Mouse (Mus musculus) activated CD4-positive, CD25-positive, alpha-beta regulatory T cell, adult 4 months (primary cell): ENCODE data around the gene Trim26. TPM values are rescaled to one million over a fixed set of nuclear protein-coding genes. Genes with fewer than 3 reads are reported as not detected.
"Not testable (repeated sequence)": the region's sequence is repeated elsewhere in the genome, so short reads cannot be mapped to it uniquely, and the experiment has no call there.

Experiments
- ATAC-seq: one replicate; pipeline ENCODE4 v1.8.0; 2017
- polyA plus RNA-seq, 2 experiments: library from polyadenylated mRNA; unstranded; fragments of 100-300 nt; shearing (Covaris generic); gene quantifications; one replicate each; pipeline ENCODE4 v1.2.1; 2017

Trim26 gene
- 10 to 100 TPM; 42.4 to 71.8 TPM for polyA plus RNA-seq

DNA sequence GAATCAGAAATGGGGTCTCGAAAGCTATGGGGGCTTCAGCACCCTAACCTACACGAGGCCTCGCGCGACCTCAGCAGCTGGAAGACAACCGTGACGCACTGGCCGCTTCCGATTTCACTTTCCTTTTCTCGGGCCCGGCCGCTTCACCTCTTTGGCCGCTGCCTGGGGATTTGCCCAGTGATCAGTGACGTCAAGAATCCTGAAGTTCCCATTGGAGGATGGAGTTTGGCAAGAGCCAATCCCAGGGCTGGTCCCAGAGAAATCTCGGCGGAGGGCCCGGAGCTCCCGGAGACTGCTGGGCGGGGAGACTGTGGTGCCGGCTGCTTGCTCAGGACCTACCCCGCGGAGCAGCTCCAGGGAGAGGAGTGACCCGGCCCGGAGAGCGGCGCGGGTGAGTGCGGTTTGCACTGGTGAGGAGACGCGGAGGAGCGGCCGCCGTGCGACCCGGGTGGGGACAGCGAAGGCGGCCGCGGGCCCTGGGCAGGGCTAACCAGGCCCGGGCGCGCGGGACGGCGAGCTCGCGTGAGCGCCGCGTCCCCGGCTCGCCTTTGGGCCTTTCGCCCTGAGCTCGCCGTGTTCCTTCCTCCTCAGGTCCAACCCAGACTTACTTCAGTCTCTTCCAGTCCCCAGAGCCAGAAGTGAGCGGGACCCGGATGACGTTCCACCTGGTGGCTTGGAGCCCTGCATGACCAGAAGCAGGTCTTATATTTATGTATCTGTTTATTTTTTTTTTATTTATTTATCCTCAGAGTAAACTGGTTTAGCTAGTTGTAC lies at the start of gene Trim26:
Trim26 (plus strand) TSS at position 261 of the 774 bp plus-strand sequence.
- ATAC-seq: peak; percentile 94

DNA sequence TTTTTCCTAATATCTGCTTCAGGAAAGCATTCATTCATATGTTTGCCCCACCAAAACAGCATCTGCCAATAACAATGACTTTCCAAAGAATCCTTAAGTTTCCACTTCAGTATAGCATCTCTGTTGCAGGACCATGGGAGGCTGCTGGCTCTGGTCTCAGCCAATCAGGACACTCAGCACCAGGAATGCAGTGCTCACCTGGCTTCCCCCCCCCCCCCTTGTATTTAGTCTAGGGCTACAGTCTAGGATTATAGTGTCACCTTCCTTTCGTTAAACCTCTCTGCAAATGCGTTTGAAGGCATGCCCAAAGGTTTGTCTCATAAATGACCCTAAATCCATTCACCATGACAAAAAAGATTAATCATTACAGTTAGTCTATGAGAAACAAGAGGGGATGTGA lies 48.6 kb upstream of the Trim26 start:
- no peak for ATAC-seq

GRCm38 (mm10) chr17:36788801-36789200 lies 48.1 kb upstream of the Trim26 start:
- peak; percentile 36 for ATAC-seq

DNA sequence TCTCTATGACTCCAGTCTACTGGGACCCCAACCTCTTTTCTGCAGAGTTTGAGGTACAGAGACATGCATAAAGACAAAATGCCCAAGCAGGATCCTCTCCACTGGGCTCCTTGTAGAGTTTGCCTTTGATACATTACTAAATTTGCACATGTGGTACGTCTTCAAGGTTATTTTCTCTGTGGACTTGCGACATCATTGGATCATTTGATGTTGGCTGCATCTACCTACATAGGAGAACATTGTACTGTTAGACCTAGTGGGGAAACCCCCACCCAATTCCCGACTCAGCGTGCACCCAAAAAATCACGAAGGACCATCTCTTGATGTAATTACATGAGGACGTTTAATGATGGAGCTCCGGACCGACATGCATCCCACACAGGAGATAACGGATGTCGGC lies 37.4 kb upstream of the Trim26 start:
- ATAC-seq: no peak

- ATAC-seq: not testable (repeated sequence)
These were observed 36.9 kb upstream of the Trim26 start for GRCm38 (mm10) chr17:36799921-36800462.

DNA sequence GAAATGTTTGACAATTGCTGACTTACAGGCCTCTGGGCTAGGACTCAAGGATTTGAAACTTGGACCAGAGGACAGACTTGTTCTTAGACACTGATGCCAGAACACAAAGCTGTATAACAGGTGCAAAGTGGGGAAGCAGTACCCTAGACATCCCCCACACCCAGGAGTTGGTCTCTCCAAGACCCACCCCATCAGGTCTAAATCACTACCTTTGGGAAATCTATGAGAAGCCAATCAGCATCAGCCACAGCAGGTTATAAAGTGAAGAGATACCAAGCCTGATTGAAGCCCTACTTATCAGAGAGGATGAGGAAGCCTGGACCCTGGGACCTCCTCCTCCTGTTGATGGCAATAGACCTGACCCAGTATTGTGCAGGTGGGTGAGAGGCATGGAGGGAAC lies 25.1 kb upstream of the Trim26 start, which contains the start of gene H2-M10.6:
H2-M10.6 (plus strand) TSS at position 301 of the 400 bp plus-strand sequence.
- no peak for ATAC-seq

DNA sequence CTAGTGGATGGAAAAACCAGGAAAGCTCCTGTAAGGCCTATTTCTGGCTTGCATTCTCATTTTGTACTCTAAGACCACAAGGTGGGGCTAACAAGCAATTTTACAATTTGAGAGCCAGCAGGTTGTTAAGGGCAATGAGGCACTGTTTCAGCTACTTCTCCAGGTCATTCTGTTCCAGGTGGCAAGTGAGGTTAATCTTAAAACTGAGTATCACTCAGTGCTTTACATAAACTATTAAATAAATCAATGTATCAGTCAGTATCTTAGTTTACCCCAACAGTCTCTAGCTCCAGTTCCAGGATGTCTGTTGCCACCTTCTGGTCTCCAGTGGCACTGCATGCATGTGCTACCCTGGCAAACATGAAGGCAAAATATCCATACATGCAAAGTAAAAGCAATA lies 12.9 kb upstream of the Trim26 start:
- peak; percentile 62 for ATAC-seq

DNA sequence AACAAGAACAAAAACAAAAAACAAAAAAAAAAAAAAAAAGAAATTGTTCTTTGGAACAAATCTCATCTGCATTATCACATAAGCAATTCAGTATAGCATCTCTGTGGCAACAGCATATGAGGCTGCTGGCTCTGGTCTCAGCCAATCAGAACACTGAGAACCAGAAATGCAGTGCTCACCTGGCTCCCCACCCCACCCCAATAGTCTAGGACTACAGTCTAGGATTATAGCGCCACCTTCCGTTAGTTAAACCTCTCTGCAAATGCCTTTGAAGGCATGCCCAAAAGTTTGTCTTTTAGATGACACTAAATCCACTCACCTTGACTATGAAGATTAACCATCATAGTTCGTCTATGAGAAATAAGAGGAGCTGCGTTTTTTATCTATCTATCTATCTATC lies 11.4 kb upstream of the Trim26 start:
- ATAC-seq: peak; percentile 59

DNA sequence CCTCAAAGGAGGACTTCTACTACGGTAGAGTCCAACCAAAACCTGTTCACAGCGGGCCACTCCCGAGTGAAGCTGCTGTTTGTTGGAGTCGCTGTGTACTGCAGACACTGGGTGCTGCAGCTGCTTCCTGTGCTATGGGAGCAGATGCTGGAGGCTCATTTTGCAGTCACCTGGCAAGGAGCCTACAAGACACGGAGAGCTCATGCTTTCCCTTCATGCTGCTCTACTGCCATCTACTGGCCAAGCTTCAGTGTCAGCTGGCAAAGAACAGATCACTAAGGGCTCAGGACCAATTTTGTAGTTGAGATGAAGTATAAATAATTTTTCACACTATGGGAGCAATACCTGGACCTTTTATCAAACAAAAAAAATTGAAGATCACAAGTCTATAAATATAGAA lies 10.9 kb upstream of the Trim26 start:
- ATAC-seq: peak; percentile 76

DNA sequence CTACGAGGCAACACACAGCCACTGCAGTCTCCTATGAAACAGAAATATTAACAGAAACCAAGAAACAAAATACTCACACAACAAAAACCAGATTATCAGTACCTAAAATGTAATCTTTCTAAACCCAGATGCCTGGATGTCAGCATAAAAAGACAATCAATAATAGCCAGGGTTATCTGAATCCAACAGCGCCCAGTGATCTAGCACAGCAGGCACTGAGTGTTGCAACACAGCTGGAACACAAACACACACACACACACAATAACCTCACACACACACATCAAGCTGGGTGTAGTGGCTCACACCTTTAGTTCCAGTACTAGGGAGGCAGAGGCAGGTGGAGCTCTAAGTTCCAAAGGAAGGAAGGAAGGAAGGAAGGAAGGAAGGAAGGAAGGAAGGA lies 8.4 kb upstream of the Trim26 start:
- ATAC-seq: no peak

GRCm38 (mm10) chr17:36830470-36830869 lies 6.5 kb upstream of the Trim26 start:
- ATAC-seq: no peak

- no peak for ATAC-seq
These were observed 4.2 kb upstream of the Trim26 start for GRCm38 (mm10) chr17:36832694-36833093.

DNA sequence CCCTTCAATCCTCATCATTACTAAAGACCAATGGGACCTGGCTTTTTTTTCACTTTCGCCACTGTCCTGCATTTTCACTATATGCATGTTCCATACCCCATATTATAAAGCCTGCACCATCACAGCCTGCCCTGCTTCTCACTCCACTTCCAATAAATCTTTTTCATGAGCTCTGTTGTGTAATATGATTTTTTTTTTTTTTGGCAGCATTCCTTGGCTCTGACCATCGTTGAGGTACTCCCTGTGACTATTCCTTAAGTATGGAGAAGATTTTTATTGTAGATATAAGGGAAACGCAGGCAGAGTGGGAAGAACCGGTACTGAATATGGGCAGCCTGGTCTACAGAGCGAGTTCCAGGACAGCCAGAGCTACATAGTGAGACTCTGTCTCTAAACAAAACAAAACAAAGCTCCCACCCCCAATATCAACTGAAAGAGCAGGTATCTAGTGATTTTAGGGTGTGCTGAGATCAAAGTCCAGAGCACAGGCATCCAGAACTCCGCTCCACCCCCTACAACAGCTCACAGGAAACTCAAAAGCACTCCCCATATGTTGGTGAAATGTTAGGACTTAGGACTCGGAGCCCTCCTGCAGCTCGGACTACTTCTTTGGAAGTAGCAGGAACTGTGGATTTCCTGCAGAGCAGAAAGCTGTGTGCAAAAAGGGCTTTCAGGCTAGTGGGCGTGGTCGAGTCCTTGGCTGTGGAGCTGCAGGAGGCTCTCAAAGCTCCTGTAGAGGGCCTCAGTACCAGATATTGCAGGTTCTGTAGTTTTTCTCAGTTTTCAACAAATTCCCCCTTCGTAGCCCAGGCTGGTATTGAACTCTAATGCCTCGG lies 1.1 kb upstream of the Trim26 start:
- ATAC-seq: peak; percentile 43

- ATAC-seq: peak; percentile 3
These were observed 514 bp upstream of the Trim26 start for GRCm38 (mm10) chr17:36836427-36836812.

DNA sequence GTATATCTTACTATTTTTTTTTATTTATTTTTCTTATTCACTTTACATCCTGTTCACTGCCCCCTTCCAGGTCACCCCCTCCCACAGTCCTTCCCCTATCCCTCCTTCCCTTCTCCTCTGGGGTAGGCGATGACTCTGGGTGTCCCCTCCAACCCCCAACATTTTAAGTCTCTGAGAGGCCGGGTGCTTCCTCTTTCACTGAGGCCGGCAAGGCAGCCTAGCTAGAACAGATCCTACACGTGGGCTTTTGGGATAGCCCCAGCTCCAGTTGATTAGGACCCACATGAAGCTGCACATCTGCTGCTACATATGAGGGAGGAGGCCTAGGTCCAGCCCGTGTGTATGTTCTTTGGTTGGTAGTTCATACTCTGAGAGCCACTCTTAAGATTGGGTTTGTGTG lies 2.1 kb downstream of the Trim26 start:
- ATAC-seq: no peak

DNA sequence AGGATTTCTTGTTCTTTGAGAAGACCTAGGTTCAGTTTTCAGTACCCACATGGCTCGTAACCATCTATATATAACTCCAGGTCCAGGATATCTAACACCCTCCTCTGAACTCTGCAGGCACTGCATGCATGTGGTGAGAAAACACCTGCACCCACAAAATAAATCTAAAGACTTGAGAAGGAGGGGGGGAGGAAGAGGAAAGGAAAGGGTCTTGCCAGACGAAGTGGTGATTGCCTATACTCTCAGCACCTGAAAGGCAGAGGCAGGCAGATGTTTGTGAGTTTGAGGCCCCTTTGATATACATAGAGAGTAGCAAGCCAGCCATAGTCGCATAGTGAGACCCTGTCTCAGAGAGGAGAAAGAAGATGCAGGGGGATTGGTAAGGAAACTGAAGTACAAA lies 3.0 kb downstream of the Trim26 start:
- no peak for ATAC-seq

- no peak for ATAC-seq
These were observed 4.1 kb downstream of the Trim26 start for GRCm38 (mm10) chr17:36840961-36841445.

DNA sequence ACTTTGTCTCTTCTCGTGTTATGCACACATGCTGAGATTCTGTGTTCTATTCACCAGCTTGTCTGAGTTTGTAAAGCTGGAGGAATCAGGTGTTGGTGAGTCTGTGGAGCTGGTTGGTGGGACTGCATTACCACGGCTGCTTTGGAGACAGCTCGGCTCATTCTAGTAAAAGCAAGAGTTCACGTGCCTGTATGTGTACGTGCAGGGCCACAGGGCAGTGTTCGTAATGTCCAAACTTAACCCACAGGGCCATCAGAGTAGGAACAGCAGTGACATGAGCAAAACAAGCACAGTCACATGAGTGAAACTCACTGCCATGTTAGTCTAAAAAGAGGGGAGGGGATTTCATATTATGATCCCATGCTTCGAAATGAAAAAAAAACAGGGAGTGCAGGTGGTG lies 6.8 kb downstream of the Trim26 start:
- ATAC-seq: no peak

DNA sequence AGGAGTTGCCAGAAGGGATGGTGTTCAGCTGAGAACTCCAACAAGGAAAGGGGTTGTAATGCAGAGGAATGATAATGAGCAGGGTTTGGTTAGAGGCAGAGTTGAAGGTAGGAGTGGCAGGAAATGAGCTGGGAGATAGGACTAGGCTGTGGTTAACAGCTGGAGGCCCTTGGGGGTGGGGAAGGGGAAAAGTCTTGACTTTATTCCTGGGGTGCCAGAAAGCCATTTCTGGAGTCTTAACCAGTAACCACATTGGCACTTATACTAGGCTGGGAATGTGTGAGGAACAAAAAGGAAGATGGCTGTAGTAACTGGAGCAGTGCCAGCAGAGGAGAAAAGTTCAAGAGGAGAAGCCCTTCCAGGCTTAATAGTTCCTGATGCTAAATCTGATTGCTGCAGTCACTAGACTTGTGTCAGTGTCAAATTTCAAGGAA lies 7.4 kb downstream of the Trim26 start:
- ATAC-seq: peak; percentile 46

DNA sequence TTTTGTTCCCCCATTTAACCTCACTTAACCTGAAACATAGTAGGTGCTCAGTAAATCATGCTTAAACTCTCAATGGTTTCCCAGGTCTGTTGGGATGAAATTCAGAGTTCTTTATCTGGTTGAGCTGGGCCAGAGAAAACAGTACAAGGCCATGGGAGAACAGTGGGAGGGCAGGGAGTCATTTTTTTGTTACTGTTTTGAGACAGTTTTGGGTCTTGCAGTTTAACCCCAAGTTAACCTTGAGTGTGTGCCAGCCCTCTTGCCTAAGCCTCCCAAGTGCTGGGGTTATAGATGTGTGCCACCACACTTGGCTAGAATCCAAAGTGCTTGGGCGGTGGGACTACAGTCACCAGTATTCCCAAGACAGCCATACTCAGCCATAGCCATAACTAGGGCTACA lies 7.8 kb downstream of the Trim26 start:
- no peak for ATAC-seq

- ATAC-seq: no peak
These were observed 12.0 kb downstream of the Trim26 start for GRCm38 (mm10) chr17:36848911-36849310.

DNA sequence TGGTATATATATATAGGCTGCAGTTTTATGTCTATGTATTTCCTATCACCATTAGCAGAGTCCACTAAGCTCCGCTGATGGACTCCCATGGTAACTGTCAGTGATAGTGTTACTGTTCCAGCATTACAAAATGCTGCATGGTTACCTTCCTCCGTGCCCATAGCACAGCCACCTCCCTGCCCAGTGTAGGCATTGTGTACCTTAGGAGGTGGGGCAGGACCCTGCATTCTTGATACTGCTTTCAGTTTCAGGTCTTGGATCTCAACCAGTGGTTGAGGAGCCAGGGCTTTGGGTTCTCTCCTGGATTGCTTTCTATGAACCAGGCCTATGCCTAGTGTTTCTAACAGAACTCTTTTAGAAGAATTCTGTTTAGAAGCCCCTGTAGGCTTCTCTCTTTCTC lies 13.1 kb downstream of the Trim26 start:
- no peak for ATAC-seq

- no peak for ATAC-seq
These were observed 14.3 kb downstream of the Trim26 start for GRCm38 (mm10) chr17:36851200-36851599.
